Mouse (Mus musculus): ENCODE data around the gene Repin1. TPM values are rescaled to one million over a fixed set of nuclear protein-coding genes. Genes with fewer than 3 reads are reported as not detected.

Repin1 gene
- total and polyA plus RNA-seq, 3 experiments = 10.7 to 28.0 (median 12.8) TPM

DNA sequence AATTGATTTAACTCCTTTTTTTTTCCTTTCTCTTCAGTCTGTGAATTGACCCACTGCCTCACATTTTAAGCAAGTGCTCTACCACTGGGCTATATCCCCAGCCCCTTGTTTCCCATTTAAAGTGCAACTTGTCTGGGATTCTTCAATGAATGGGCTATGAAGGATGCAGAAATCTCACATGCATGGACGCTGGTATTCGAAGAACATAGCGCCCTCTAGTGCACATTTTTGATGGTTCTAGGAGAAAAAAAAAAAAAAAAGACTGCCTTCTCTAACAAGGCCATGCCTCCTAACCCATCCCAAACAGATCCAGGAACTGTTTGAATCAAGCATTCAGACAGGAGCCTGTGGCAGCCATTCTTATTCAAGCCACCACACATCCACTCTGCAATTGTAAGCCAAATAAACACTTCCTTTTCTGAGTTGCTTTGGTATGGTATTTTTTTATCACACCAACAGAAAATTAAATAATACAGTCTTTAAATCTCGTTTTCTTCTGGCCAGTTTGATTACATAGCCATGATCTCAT lies 49.1 kb downstream of the Repin1 start:
- H3K27ac ChIP-seq (ENCODE audit: insufficient read depth, low read depth) = no peak overlapping the region
- DNase-seq (ENCODE audit: extremely low read depth) = peak; percentile 74
- in situ Hi-C loops (cut with MboI; ENCODE audit: low pct_ligation_motif_present, low pct_unique_long_range_greater_than_20kb, low sequenced_read_pairs) (loop anchor here (10.0 to 25.0 kb wide), 2 partner anchors 212 to 319 kb away; partner anchors contain the start of gene Doxl2), dilution Hi-C loops (cut with MboI; ENCODE audit: extremely low pct_ligation_motif_present, extremely low pct_unique_long_range_greater_than_20kb, low sequenced_read_pairs) (loop anchor here (25.0 kb wide), 1 partner anchor 119 kb away; the partner anchor contains the start of gene Gimap3)
- no peak overlapping the region for H3K4me3 ChIP-seq (replicated peaks in 1 of 3; ENCODE audit: low read depth in 2 of 3, low read length in 2 of 3, poor library complexity in 1 of 3)
- H3K36me3 ChIP-seq (replicated peaks in 1 of 2; ENCODE audit: control insufficient read depth in 1 of 2, insufficient read depth in 1 of 2, low read length in 1 of 2) = no peaks in the 10 kb centered on the region
- H3K4me2 ChIP-seq (ENCODE audit: insufficient read depth, low read depth, poor library complexity, severe bottlenecking) = no peak overlapping the region
- H3K9me3 ChIP-seq (replicated peaks; ENCODE audit: low read length) = no peaks in the 10 kb centered on the region
- TF ChIP-seq CTCF (conservative IDR thresholded peaks at IDR 0.05 in 1 of 2, IDR thresholded peaks at IDR 0.05 in 1 of 2; ENCODE audit: low read depth in 2 of 2, low read length in 2 of 2) (peak; percentile 32 to 87; a peak in 3 of 4 replicates), RAD21 (IDR thresholded peaks at IDR 0.05; ENCODE audit: low read depth, low read length) (peak; percentile 84), TCF12 (IDR thresholded peaks at IDR 0.05; ENCODE audit: low read depth, low read length) (no peak), MAX (IDR thresholded peaks at IDR 0.05; ENCODE audit: low read length) (no peak), CHD2 (IDR thresholded peaks at IDR 0.05; ENCODE audit: low read length) (no peak), ETS1 (conservative IDR thresholded peaks at IDR 0.05; ENCODE audit: low read depth, low read length) (no peak), KAT2A (IDR thresholded peaks at IDR 0.05; ENCODE audit: insufficient replicate concordance, low read length) (no peak), NELFE (IDR thresholded peaks at IDR 0.05; ENCODE audit: low read depth, low read length) (no peak), POLR2AphosphoS2 (IDR thresholded peaks at IDR 0.05; ENCODE audit: low read depth, low read length) (no peak), ZNF384 (IDR thresholded peaks at IDR 0.05; ENCODE audit: low read depth, low read length) (peak; percentile 99), ELF1 (IDR thresholded peaks at IDR 0.05; ENCODE audit: low read depth, low read length) (no peak), SMC3 (IDR thresholded peaks at IDR 0.05; ENCODE audit: low read depth, low read length) (peak; percentile 86), POLR2A (IDR thresholded peaks at IDR 0.05; ENCODE audit: low read depth, low read length) (no peak), JUN (IDR thresholded peaks at IDR 0.05; ENCODE audit: insufficient read depth, low read depth, low read length) (no peak), ZC3H11A (IDR thresholded peaks at IDR 0.05; ENCODE audit: low read depth, low read length) (peak; percentile 57), USF1 (IDR thresholded peaks at IDR 0.05; ENCODE audit: low read depth, low read length) (no peak), MEF2A (IDR thresholded peaks at IDR 0.05; ENCODE audit: borderline replicate concordance, low read depth, low read length) (no peak), BHLHE40 (IDR thresholded peaks at IDR 0.05; ENCODE audit: low read depth, low read length) (no peak), MAZ (IDR thresholded peaks at IDR 0.05; ENCODE audit: low read depth, low read length) (no peak), TBP (conservative IDR thresholded peaks at IDR 0.05; ENCODE audit: low read depth, low read length) (no peak), E2F4 (IDR thresholded peaks at IDR 0.05; ENCODE audit: insufficient replicate concordance, low read depth, low read length) (no peak), SIN3A (IDR thresholded peaks at IDR 0.05; ENCODE audit: low read length) (no peak), GABPA (IDR thresholded peaks at IDR 0.05; ENCODE audit: insufficient replicate concordance, low read depth, low read length) (no peak), ZKSCAN1 (IDR thresholded peaks at IDR 0.05; ENCODE audit: borderline replicate concordance, low read depth, low read length) (no peak)
- no peak overlapping the region for H3K9ac ChIP-seq (ENCODE audit: insufficient read depth, low read depth)
- no peaks in the 10 kb centered on the region for H3K27me3 ChIP-seq (replicated peaks)
- peaks cover 6% of the 10 kb centered on the region for H3K79me2 ChIP-seq (replicated peaks; ENCODE audit: control insufficient read depth, extremely low read depth, insufficient read depth, poor library complexity, severe bottlenecking)
- peaks cover 11 to 34% of the 10 kb centered on the region in 2 experiments; a peak in 3 of 4 replicates for H3K4me1 ChIP-seq (ENCODE audit: control insufficient read depth in 1 of 2, insufficient read depth in 2 of 2)
